Mouse (Mus musculus) cerebellum, postnatal 36 days (tissue): ENCODE measurements around the gene Cryga.

ENCODE experiments used
- DNase-seq, 2 experiments: peaks; one replicate each; pipeline ENCODE4 v3.0.0; 2021 to 2022; ENCODE audit warnings: mixed read lengths in 2 of 2

Gene Cryga

GRCm38 (mm10) chr1:65103273-65103672 is at the start of gene Cryga:
Gene Cryga (minus strand): TSS chr1:65103373.
- no peak for DNase-seq

DNA sequence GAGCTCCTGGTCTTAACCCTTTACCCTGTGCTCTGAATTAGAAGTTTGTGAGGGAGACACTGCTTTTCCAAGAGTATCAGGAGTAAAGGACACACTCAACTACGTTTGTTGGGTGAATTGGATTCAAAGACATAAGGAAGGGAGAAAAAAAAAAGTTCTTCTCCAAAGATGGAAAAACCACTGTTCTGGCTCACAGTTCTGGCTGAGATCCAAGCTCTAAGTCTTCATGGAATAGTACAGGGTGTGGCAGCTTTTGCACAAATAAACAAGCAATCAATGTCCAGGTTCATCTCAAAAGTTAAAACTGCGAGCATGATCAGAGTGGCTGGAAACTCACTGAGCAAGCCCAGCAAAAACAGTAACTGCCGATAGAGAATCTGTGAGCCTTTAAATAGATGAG is 44.8 kb upstream of the Cryga start:
- no peak for DNase-seq

- DNase-seq, result no peak
Observed at GRCm38 (mm10) chr1:65147326-65147725, 44.2 kb upstream of the Cryga start.

GRCm38 (mm10) chr1:65146601-65147000 is 43.4 kb upstream of the Cryga start:
- DNase-seq, result no peak

DNA sequence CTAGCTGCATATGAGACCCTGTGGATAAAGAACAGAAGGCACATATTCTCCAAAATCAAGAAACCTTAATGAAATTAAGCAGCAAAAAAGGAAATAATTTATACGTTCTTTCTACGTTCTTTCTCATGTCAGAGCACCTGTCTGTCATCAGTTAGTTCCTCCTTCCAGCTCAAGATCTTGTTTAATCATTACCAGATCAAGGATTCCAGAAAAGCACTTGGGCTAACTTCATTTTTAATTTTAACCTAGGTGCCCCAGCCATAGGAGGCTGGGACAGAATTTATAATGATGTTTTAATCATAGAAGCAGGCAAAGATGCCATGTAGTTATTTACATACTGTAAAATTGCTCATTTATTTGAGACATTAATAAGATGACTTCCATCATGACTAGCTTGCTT is 41.6 kb upstream of the Cryga start:
- DNase-seq, result no peak

DNA sequence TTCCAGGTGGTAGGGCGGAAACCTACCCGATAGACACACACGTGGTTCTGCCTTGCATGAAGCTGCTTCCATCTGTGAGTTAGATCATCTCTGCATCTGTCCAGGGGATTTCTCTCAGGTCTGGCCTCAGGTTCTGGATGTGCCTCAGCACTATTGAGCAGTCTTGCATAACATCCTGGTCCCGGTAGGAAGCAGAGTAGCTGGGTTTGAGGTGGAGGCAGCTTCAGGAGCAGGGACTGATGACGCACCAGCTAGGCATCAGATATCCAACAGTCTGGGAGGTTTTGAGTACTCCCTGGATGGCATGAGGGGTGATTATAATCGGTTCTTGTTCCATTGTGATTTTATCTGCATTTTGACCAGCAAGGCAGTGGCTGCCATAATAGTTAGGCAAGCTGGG is 34.4 kb upstream of the Cryga start:
- no peak for DNase-seq

DNA sequence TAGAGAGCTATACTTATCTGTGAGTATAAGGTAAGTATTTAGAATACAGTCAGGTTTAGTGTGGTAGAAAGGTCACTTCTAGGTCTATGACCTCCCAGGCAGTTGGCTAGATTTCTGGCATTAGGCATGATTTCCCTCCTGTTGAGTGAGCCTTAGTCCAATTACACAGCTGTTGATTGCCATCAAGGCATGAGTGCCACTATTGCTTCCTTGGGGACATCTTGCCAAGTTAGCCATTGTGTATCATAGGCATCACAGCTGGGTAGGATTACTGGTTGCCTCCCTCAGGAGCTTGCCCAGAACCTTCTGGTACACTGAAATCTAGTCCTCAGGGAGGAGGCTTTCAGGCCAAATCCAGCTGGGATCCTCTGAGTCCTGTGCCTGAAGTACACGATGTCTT is 29.7 kb upstream of the Cryga start:
- no peak for DNase-seq

GRCm38 (mm10) chr1:65131671-65132070 is 28.5 kb upstream of the Cryga start:
- DNase-seq, result no peak

GRCm38 (mm10) chr1:65130226-65130625 is 27.1 kb upstream of the Cryga start:
- DNase-seq, result no peak

DNA sequence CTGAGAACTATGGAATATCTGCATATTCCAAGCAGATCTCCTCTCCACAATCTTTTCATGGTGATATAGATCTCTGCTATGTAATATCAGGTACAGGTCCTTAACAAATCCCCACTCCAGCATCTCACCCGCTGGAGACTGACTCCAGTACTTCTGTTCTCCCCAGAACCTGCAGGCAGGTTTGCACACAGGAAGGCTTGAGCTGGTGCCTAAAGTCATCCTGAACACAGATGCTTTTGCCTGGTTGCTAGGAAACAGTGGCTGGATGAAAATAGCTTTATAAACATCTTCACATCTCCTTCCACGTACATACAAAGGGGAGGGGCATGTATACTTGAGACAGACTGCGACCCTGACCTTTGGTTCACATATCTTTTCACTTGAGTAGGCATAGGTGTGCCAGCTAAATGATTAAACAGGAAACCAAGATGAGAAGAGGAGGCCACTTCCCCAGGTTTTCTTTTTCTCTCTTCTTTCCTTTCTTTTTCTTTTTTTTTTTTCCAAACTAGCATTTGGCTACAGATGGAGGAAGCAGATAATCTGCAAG is 26.5 kb upstream of the Cryga start:
- DNase-seq, result no peak

DNA sequence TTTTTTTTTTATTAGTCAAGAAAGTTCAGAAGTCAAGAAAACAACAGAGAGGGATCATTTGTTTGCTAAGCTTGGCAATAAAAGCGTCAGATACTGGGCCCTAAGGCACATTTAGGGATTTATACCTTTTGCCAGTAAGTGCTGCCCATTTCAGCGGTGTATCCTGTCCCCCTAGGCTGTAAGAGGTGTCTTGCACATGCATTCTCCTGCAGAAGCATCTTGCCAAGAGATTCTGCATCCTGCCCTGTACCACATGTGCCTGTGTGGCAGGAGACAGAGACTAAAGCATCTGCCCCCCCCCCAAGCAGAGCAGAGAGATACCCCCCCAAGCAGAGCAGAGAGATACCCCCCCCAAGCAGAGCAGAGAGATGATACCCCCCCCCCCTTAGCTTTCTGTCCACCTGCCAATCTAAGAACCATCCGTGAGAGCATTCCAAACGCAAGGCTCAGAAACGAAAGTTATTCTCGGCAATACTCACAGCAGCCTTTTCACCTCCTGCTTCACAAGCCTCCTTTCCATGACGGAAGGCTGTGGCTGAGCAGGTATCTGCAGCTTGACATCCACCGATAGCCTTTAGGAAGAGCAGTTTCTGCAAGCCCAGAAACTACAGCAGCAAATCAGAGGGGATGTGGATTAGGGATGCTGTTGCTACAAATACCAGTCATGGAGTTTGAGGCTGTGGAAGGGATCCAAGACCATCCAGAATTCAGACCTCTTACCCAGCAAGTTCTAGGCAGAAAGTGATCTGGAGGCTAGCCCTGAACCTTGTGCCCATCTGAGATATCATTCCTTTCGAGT is 19.6 kb upstream of the Cryga start, which contains the start of gene D630023F18Rik:
TSS of gene D630023F18Rik (minus strand) at position 641 of the 799 bp plus-strand sequence.
- DNase-seq, result peak; percentile 6 to 11

GRCm38 (mm10) chr1:65119438-65119837 is 16.3 kb upstream of the Cryga start, which contains the start of gene Gm28845:
Gene Gm28845 (minus strand): TSS chr1:65119558.
- no peak for DNase-seq

- no peak for DNase-seq
Observed at GRCm38 (mm10) chr1:65118150-65118913, 15.2 kb upstream of the Cryga start.

DNA sequence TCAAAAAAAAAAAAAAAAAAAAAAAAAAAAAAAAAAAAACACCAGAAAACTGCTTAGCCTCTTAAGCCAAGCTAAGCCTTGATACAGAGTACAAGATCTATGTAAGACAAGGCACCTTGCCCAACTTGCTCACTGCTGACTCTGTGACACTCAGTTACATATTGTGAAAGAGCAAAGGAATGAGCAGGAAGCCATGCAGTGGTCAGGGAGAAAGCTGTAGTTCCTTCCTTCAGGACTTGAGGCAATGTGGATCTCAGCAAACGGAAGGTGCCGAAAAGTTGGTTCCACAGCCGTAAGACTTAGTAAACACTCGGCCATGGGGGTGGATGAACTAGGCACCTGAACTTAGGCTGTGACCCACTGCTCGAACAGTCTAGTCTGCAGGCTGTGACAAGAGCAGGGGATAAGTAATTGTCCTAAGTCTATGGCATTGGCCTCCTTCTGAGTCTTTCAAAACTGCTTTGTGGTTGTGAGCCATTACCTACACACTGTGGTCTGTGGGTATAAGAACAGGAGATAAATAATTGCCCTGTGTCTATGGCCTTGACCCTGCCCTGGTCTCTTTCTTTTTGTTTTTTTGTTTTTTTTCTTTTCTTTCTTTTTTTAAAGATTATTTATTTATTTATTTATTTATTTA is 10.5 kb upstream of the Cryga start:
- DNase-seq, result no peak

DNA sequence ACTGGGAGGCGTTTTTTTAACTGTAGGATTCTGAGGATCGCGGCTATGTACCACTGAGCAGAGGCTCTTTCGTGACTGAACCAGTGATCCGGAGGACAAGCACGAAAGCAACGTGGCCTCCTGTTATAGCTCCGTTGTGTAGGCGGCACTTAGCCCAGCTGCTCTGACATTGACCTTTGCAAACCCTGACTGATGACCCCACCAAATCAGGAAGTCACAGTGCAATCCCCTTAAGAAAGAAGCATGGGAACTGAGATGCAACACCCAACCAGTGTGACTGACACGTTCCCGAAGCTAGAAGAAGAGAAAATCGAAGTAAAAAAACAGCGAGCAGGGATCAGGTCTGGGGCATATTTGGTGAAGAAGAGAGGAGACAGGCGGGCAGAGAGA is 9.6 kb upstream of the Cryga start:
- DNase-seq, result no peak

GRCm38 (mm10) chr1:65112031-65112806 is 9.0 kb upstream of the Cryga start:
- peak; percentile 62 to 71 for DNase-seq

- DNase-seq, result no peak
Observed at GRCm38 (mm10) chr1:65109756-65110435, 6.7 kb upstream of the Cryga start.

DNA sequence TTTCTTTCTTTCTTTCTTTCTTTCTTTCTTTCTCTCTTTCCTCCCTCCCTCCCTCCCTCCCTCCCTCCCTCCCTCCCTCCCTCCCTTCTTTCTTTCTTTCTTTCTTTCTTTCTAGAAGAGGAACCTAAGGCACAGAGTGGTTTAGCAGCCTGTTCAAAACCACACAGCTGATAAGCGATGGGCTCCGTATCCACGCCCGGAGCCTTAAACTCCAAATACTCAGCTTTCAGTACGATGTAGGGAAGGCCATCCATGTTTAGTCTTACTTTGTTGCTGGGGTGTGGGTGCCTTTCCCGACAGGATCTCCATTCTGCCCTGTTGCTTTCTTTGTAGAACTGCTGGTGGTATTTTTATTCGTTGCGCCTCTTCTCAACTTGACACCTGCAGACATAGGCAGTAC is 6.0 kb upstream of the Cryga start:
- no peak for DNase-seq

DNA sequence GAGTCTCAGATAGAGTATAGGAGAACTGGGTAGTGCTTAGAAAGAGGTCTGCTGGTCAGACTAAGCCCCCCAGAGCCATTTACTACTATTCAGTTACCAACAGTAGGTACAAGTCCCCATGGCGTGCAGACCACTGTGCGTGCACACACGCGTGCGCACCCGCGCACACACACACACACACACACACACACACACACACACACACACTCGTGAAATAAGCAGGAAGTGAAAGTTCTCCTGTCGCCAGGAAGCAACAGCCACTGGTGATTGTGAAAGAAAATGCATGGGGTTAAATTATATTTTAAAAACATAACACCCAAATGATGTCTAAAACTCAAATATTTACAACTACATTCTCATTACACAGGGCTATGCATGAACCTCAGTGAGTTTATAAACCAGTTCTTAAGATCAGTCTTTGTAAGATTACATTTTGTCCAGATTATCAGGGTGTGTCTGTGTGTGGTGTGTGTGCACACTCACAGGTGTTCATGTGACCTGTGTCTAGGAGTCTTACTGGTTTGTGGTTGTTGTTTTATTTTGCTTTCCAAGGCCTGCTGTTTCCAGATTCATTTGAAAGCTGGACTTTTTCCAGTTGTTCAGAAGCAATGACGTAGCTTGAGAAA is 4.6 kb upstream of the Cryga start:
- DNase-seq, result no peak

DNA sequence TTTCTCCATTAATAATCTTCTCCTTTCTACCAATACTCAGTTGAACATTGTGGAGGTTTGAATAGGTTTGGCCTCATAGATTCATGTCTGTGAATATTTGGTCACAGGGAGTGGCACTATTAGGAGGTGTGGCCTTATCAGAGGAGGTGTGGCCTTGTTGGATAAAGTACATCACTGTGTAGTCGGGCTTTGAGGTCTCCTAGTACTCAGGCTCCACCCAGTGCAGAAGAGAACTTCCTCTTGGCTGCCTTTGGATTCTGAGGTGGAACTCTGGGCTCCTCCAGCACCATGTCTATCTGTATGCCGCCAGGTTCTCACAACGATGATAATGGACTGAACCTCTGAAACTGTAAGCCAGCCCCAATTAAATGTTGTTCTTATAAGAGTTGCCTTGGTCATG is 6.2 kb downstream of the Cryga start:
- DNase-seq, result no peak

GRCm38 (mm10) chr1:65091566-65091965 is 11.6 kb downstream of the Cryga start:
- no peak for DNase-seq
